Mouse (Mus musculus) lung, postnatal 4 days (tissue): Measurements from ENCODE around the gene Bhlha9.

ENCODE experiments used
- DNase-seq, 2 experiments: peaks; one replicate each; pipeline ENCODE4 v3.0.0; 2021

Gene Bhlha9

DNA sequence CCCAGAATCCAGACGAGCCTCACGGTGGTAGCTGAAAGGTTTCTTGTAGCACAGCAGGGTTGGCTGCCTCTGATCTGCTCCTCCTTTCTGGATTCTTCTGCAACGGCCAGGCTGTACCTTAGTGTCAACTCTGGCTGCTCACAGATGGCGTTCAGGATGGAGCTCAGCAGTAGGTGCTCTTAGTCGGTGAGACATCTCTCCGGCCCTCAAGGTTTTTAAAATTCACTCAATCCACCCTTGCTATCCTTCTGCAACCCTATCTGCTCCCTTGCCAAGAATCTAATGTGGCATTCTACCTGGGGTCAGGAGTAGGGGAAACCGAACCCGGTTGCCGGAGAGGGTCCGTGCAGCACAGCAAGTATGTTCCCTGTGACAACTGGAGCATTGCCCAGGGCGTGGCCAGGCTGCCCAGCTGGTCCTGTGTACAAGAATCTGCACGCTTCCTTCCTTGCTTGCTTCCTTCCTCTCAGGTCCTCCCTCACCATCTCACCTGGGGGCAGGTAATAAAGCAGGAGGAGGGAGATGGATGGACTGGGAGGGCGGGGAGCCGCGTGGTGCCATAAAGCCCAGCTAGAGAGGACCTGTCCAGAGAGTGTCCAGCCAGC lies at the start of gene Bhlha9:
Gene Bhlha9, plus strand, starts transcription at position 600 of the 605 bp plus-strand sequence.
- no peak for DNase-seq

- peak; percentile 33 to 46 for DNase-seq
Measured at GRCm38 (mm10) chr11:76622566-76623205, 49.6 kb upstream of the Bhlha9 start.

- peak; percentile 78 to 84 for DNase-seq
Measured at GRCm38 (mm10) chr11:76623206-76623961, 48.9 kb upstream of the Bhlha9 start.

DNA sequence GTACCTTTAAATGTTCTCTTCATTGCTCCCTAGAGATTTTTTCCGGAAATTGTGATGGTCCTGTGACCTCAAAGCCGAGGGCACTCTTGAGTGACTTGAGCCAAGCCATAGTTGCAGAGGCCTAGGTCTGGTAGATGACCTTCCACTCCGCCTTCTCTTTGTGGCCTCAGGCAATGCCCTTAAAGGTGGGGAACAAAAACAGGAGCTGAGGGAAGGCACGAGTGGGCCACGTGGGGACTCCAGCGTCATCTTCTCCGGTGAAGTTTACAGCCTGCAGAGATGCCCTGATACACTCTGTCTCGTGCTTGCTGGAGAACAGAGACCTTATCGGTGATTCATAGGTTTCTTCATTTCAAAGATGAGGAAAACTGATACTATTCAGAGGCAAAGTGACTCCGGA lies 48.2 kb upstream of the Bhlha9 start:
- no peak for DNase-seq

GRCm38 (mm10) chr11:76624881-76625280 lies 47.4 kb upstream of the Bhlha9 start:
- no peak for DNase-seq

DNA sequence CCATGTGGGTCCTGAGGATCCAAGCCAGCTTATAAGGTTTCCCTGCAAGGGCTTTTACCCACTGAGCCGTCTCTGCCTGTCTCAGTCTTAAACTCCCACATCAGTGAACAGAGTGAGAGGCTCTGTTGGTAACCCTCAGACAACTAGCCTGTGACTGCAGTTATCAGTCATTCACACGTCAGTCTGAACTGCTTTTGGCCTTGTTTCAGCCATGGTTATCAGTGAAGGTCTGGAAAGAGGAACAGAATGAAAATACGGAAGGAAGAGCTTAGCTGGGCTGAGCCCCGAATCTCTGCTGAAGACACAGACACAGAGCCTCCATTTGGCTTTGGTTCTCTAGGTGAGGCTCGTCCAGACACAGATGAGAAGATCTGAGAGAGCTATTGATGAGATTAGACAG lies 43.7 kb upstream of the Bhlha9 start:
- peak in 1 of 2 experiments; percentile 9 for DNase-seq

- no peak for DNase-seq
Measured at GRCm38 (mm10) chr11:76630023-76630422, 42.2 kb upstream of the Bhlha9 start.

DNA sequence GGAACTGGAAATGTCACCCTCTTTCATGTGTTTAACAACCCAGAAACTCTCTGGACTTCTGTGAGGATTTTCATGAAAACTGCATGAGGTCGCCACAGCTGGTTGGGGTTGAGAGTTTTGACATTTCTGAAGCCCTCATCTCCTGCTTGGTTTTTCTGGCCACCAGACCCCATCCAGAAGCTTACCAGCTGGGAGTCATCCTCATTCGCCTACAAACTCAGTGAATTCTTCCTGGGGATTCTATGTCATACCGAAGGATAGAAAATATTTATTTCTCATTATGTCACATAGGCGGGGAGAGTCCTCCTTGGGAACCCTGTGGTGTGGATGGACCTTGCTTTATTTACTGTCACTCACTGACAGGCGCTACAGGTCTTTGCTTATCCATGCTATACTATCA lies 41.8 kb upstream of the Bhlha9 start:
- DNase-seq: peak; percentile 9 to 29

- no peak for DNase-seq
Measured at GRCm38 (mm10) chr11:76639269-76639985, 32.8 kb upstream of the Bhlha9 start.

- DNase-seq: no peak
Measured at GRCm38 (mm10) chr11:76640231-76640630, 32.0 kb upstream of the Bhlha9 start.

DNA sequence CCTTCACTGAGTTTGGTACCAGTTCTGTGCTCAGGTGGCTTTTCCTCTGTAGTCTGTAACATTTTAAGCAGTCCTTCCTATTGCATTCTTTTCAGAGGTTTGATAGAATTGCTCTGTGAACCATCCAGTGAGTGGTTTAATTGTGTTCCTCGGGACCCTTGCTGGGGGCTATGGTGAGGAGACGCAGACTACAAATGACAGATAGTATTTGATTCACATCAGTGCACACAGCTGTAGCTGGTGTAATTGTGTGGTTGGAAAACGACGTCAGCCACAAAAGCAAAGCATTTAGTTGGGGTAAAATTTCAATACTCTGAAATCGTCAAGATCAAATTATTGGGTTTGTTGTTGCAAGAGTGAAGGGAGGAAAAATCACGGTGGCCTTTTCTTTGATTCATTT lies 28.0 kb upstream of the Bhlha9 start:
- DNase-seq: no peak

DNA sequence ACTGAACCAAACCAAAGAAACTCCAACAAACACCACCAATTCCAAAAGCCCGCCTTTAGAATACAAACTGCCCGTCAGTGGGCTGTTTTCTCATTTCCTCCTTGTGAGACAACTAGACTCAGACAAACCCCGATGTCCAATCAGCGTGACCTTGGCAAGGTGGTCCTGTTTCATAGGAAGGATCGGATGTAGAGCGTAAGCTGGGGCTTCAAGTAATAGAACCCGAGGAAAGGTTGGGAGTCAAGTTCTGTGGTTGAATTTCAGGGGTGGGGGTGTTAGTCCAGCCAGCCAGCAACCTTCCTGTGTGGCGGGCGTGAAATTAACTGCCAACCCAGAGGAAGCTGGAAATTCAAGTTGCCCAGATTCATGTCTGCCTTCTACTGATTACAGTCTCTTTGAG lies 27.2 kb upstream of the Bhlha9 start:
- DNase-seq: no peak

DNA sequence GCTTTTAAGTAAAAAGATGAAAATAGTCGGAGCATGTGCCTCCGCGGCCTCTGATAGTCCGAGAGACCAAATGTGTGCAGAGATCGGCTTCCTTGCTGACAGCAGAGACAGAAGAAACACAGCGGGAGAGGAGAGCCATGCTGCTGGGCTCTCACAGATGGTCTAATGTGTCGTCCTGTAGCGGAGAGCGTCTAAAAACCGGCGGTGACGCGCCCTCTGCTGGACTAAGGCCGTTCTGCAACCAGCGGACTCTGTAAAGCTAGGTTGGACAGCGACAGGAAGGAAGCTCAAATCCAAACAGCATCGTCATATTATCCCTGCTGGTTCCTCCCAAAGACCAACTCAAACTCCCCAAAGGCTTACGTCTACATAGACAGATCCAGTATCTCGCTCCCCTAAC lies 26.3 kb upstream of the Bhlha9 start:
- peak; percentile 85 to 91 for DNase-seq

- DNase-seq: no peak
Measured at GRCm38 (mm10) chr11:76647062-76647461, 25.2 kb upstream of the Bhlha9 start.

DNA sequence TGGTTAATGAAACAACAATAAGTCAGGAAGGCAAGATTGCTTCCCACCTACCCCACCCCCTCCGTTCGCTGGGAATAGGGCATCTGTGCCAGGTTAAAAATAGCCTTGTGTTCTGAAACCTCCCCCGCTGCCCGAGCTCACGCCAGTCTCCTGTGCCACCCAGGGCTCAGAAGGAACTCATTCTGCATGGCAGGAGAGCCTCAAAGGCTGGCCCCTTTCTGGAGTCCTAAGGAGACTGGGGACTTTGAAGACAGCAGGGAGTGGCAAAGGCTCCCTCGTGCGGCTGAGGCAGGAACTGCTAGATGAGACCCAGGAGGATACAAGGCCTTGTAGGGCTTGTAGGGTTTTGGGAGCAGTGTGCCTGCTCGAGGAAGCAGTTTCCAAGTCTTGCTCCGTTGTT lies 24.8 kb upstream of the Bhlha9 start:
- peak; percentile 66 to 79 for DNase-seq

DNA sequence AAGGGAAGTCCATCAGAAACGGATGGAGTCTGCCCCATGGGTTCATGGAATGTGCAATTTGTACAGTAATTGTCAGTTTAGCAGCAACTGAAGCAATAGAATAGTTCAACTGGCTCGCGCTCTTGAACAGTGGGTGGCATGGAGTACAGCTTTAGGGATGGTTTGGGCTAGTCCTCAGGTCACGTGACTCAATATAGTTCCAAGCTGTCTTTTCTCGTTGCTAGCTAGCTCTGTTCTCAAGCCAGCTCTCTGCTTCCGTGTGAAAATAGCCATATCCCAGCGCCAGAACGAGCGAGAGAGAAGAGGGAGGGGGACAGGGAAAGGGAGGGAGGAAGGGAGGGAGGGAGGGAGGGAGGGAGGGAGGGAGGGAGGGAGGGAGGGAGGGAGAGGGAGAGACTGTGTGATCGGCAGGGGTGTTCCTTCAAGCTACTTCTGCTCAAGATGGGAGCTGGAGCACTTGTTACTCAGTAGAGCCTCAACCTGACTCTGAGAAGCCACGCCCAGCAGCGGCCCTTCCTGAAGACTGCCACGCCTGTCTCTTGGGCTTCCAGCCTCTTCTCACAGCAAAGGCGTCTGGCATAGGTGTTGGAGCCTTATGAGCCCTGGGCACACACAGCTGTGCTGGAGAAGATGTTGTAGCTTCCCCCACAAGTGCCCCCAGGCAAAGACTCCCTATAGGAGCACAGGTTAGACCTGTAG lies 21.3 kb upstream of the Bhlha9 start:
- DNase-seq: no peak

- no peak for DNase-seq
Measured at GRCm38 (mm10) chr11:76652838-76653334, 19.4 kb upstream of the Bhlha9 start.

DNA sequence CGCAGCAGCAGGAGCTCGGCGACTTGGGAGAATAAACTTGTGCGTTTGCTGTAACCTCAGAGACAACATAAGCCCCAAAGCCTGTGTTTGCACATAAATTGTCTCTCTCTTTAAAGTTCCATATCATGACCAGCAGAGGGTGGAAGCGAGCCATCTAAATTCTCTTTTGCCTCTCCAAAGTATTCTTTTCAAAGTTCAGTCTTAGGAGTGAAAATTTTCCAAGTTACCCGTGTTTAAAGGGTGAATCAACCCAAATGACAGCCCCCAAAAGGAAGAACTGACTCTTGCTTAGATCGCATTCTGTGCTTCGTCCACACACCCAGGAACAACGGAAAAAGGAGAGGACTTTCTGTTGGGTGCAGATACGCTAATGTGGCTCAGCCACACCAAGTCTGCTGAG lies 17.2 kb upstream of the Bhlha9 start:
- DNase-seq: peak in 1 of 2 experiments; percentile 62

DNA sequence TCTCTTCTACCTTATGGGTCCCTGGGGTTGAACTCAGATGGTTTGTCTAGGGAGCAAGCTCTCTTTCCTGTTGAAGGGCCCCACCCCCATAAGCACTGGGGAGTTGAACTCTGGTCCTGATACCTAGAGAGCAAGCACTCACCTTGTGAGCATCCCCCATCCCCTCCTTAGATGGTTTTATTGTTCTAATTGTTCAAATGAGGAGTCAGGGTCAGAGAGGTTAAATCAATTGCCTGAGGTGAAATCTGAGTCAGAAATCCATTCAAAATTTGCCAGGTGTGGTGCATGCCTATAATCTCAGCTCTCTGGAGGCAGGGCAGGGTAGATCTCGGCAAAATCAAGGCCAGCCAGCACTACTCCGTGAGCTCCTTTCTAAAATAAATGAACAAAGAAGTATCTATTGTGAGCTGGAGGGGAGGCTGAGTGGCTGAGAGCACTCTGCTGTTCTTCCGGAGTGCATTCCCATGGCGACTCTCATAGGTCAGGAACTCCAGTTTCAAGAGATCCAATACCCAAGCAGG lies 14.8 kb upstream of the Bhlha9 start:
- DNase-seq: no peak

- DNase-seq: no peak
Measured at GRCm38 (mm10) chr11:76659138-76659930, 12.9 kb upstream of the Bhlha9 start.

DNA sequence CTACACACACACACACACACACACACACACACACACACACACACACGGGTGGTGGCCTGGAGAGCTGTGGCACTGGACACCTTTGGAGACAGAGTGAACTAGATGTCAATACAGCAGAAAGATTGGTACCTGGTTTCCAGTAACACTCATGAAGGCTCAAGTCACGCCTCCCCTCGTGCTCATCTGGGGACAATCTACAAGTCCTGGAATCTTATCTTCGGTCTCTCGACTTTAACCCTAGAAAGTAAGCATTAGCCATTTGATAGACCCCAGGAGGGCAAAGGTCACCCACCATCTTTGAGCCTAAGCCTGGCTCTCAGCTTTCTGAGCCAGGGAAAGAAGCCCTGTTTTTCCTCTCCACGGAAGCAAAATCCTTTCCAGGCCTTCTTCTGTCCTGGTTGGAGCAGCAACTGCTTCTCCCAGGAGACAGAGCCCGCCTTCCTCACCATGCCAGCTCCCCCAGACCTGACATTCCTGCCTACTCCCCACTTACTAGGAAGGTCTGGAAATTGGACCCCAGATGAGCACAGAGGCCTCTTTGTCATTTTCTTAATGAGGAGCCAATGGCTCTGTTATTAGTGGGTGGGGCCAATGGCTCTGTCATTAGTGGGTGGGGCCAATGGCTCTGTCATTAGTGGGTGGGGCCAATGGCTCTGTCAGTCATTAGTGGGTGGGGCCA lies 10.3 kb upstream of the Bhlha9 start:
- no peak for DNase-seq
